Mouse (Mus musculus) embryonic stem cell, embryonic (primary cell): ENCODE data around the gene Crebrf.

Experiments used
- CTCF ChIA-PET, 4 experiments: fragments of 300-600 bp in 2 of 4; fragments of 350-600 bp in 2 of 4; sonication (Branson Sonifier 250); formaldehyde crosslinking; loops; one replicate each; lab custom pipeline; 2022; ENCODE audit warnings: inconsistent platforms in 2 of 4; lab: Charles Lee
- POLR2A ChIA-PET, 4 experiments: fragments of 300-600 bp in 2 of 4; fragments of 350-600 bp in 2 of 4; sonication (Branson Sonifier 250); formaldehyde crosslinking; loops; one replicate each; lab custom pipeline; 2022; ENCODE audit warnings: antibody characterized with exemption in 4 of 4, inconsistent platforms in 1 of 4; lab: Charles Lee

Gene Crebrf

GRCm38 (mm10) chr17:26817776-26818175 lies 102.3 kb downstream of the Crebrf start:
- POLR2A ChIA-PET: no interaction called here

GRCm38 (mm10) chr17:26826131-26826530 lies 110.7 kb downstream of the Crebrf start:
- CTCF ChIA-PET: interaction anchor here in 1 of 4 experiments (0.6 to 0.7 kb wide), 2 partner anchors 24 to 204 kb away, joined by 3 to 4 read pairs; no protein-coding TSS in a partner anchor
- POLR2A ChIA-PET: interaction anchor here in 2 of 4 experiments (0.5 to 1.1 kb wide), 4 partner anchors 15 to 1199 kb away, joined by 3 to 4 read pairs (median 3); no protein-coding TSS in a partner anchor

More at GRCm38 (mm10) chr17:26817776-26818175, 102.3 kb downstream of the Crebrf start:
- CTCF ChIA-PET: interaction anchor here in 1 of 4 experiments (0.9 to 1.0 kb wide), 2 partner anchors 23 to 68 kb away, joined by 3 read pairs; no protein-coding TSS in a partner anchor
